Mouse (Mus musculus) liver, adult 2 months (tissue): ENCODE data around the gene Trim7. TPM values are rescaled to one million over a fixed set of nuclear protein-coding genes. Genes with fewer than 3 reads are reported as not detected.
"Not testable (repeated sequence)": the region's sequence is repeated elsewhere in the genome, so short reads cannot be mapped to it uniquely, and the experiment has no call there.

Experiments
- DNase-seq: peaks from one replicate; pipeline ENCODE4 v3.0.0-alpha.2; 2011; ENCODE audit warnings: low read depth, low spot score; ENCODE audit errors: extremely low read depth
- H3K27ac ChIP-seq: fragments of 200-500 bp; replicated peaks from 2 replicates; pipeline ENCODE4 v1.5.1; 2012; ENCODE audit warnings: low read depth, mild to moderate bottlenecking, control low read depth, inconsistent platforms, low read length; ENCODE audit not compliant: insufficient read depth
- H3K27me3 ChIP-seq: fragments of 200-500 bp; 2 replicates; pipeline ENCODE4 v1.6.1; 2012; ENCODE audit warnings: mild to moderate bottlenecking, moderate library complexity, low read length, inconsistent platforms; ENCODE audit not compliant: control insufficient read depth, insufficient read depth
- H3K36me3 ChIP-seq: fragments of 200-500 bp; 2 replicates; pipeline ENCODE4 v1.6.1; 2012; ENCODE audit warnings: low read length, inconsistent platforms; ENCODE audit not compliant: control insufficient read depth, insufficient read depth
- H3K4me1 ChIP-seq: fragments of 200-500 bp; 2 replicates; pipeline ENCODE4 v1.6.1; 2011; ENCODE audit warnings: low read length; ENCODE audit not compliant: control insufficient read depth, insufficient read depth
- H3K4me3 ChIP-seq: fragments of 200-500 bp; 2 replicates; pipeline ENCODE4 v1.5.1; 2011; ENCODE audit warnings: low read depth, mild to moderate bottlenecking, control low read depth, low read length, moderate library complexity; ENCODE audit not compliant: insufficient read depth
- H3K79me2 ChIP-seq: fragments of 200-500 bp; 2 replicates; pipeline ENCODE4 v1.6.1; 2012; ENCODE audit warnings: inconsistent platforms, mild to moderate bottlenecking, low read length, moderate library complexity; ENCODE audit not compliant: control insufficient read depth, insufficient read depth
- H3K9ac ChIP-seq: fragments of 200-500 bp; 2 replicates; pipeline ENCODE4 v1.6.1; 2012; ENCODE audit warnings: low read depth, mild to moderate bottlenecking, control low read depth, inconsistent platforms, low read length
- CTCF ChIP-seq: fragments of 200-500 bp; IDR thresholded peaks from 2 replicates; pipeline ENCODE4 v1.5.1; 2011; ENCODE audit warnings: low read depth, low read length, control low read depth
- POLR2A ChIP-seq: fragments of 200-500 bp; IDR thresholded peaks from 2 replicates; pipeline ENCODE4 v1.6.1; 2011; ENCODE audit warnings: low read length, control low read depth; ENCODE audit not compliant: insufficient read depth; ENCODE audit errors: extremely low read depth
- WGBS: fragments of 180-500 bp; shearing (Covaris S2); methylation state at CpG from one replicate; pipeline ENCODE4 v1.1.7; 2018; 5-methylcytosine and 5-hydroxymethylcytosine counted together
- polyA plus RNA-seq: library from polyadenylated mRNA; depleted of rRNA; stranded (reverse); fragments of >200 nt; gene quantifications from 2 replicates; pipeline ENCODE4 v1.2.3, GENCODE M21; 2012
- total RNA-seq: library from RNA; depleted of rRNA; stranded (reverse); fragments of >200 nt; gene quantifications from 2 replicates; pipeline ENCODE4 v1.2.3, GENCODE M21; 2014

Trim7 gene
- total and polyA plus RNA-seq, 2 experiments, result 11.2 to 16.3 TPM

- H3K4me1 ChIP-seq, result peaks cover 20% of the 10 kb centered on the region
- TF ChIP-seq CTCF (no peak), POLR2A (no peak)
Observed at GRCm38 (mm10) chr11:48819614-48820307, 6.2 kb upstream of the Trim7 start.

GRCm38 (mm10) chr11:48820308-48820674, 5.6 kb upstream of the Trim7 start:
- no peak overlapping the region for H3K9ac ChIP-seq
- H3K4me3 ChIP-seq, result no peak overlapping the region
- DNase-seq, result peak; percentile 80
- H3K36me3 ChIP-seq, result no peaks in the 10 kb centered on the region
- peaks cover 18% of the 10 kb centered on the region for H3K4me1 ChIP-seq
- H3K27me3 ChIP-seq, result no peaks in the 10 kb centered on the region
- no peak for TF ChIP-seq CTCF
- no peak for TF ChIP-seq POLR2A
- H3K79me2 ChIP-seq, result peaks cover 9% of the 10 kb centered on the region
- H3K27ac ChIP-seq, result no peak overlapping the region; the same call in 1 of the 2 replicates

More at GRCm38 (mm10) chr11:48819614-48820307, 6.2 kb upstream of the Trim7 start:
- Histone ChIP-seq H3K36me3 (no peaks in the 10 kb centered on the region), H3K27me3 (no peaks in the 10 kb centered on the region), H3K27ac (no peak overlapping the region), H3K79me2 (peaks cover 9% of the 10 kb centered on the region), H3K9ac (no peak overlapping the region), H3K4me3 (no peak overlapping the region)
- DNase-seq, result peak; percentile 61
- 74% methylated on average over 7 of the region's 7 CpGs for WGBS

- H3K4me1 ChIP-seq, result peaks cover 11% of the 10 kb centered on the region
- not testable (repeated sequence) for DNase-seq, H3K79me2 ChIP-seq, H3K27me3 ChIP-seq, H3K4me3 ChIP-seq, H3K36me3 ChIP-seq, H3K9ac ChIP-seq, H3K27ac ChIP-seq
- WGBS, result 95% methylated on average over 14 of the region's 14 CpGs
Observed at GRCm38 (mm10) chr11:48821299-48821698, 4.6 kb upstream of the Trim7 start.

- H3K27me3 ChIP-seq, result no peaks in the 10 kb centered on the region
- no peak overlapping the region for H3K27ac ChIP-seq
- no peak overlapping the region for H3K4me3 ChIP-seq
- H3K4me1 ChIP-seq, result peaks cover 13% of the 10 kb centered on the region
- 52% methylated on average over 14 of the region's 14 CpGs for WGBS
- no peak overlapping the region for H3K9ac ChIP-seq
- DNase-seq, result no peak
- H3K36me3 ChIP-seq, result no peaks in the 10 kb centered on the region
- H3K79me2 ChIP-seq, result no peaks in the 10 kb centered on the region
- TF ChIP-seq POLR2A (no peak), CTCF (no peak)
Observed at GRCm38 (mm10) chr11:48822768-48823512, 3.0 kb upstream of the Trim7 start.

GRCm38 (mm10) chr11:48823536-48823972, 2.4 kb upstream of the Trim7 start:
- H3K9ac ChIP-seq, result no peak overlapping the region
- no peaks in the 10 kb centered on the region for H3K79me2 ChIP-seq
- DNase-seq, result peak; percentile 75
- no peak overlapping the region for H3K4me3 ChIP-seq
- TF ChIP-seq POLR2A, result no peak
- TF ChIP-seq CTCF, result no peak
- H3K27me3 ChIP-seq, result no peaks in the 10 kb centered on the region
- WGBS, result 4% methylated on average over 15 of the region's 15 CpGs
- H3K36me3 ChIP-seq, result no peaks in the 10 kb centered on the region
- H3K27ac ChIP-seq, result no peak overlapping the region
- H3K4me1 ChIP-seq, result peaks cover 13% of the 10 kb centered on the region

- no peak for DNase-seq
- TF ChIP-seq CTCF (no peak), POLR2A (no peak)
- Histone ChIP-seq H3K4me3 (no peak overlapping the region), H3K4me1 (peaks cover 13% of the 10 kb centered on the region), H3K79me2 (no peaks in the 10 kb centered on the region), H3K27ac (no peak overlapping the region), H3K27me3 (no peaks in the 10 kb centered on the region), H3K9ac (no peak overlapping the region), H3K36me3 (no peaks in the 10 kb centered on the region)
- WGBS, result 43% methylated on average over 22 of the region's 22 CpGs
Observed at GRCm38 (mm10) chr11:48824311-48824830, 1.6 kb upstream of the Trim7 start.
